Mouse (Mus musculus): Measurements from ENCODE around the gene Atp5j2.
A peak's percentile ranks its signal among the peaks of the same experiment; 100 is the strongest.

The Atp5j2 gene

GRCm38 (mm10) chr5:145200387-145200786, 8.5 kb upstream of the Atp5j2 start:
- DNase-seq, result no peak

- peak; percentile 99 for DNase-seq
These were observed 725 bp downstream of the Atp5j2 start for GRCm38 (mm10) chr5:145190875-145191798.

GRCm38 (mm10) chr5:145190373-145190772, 1.5 kb downstream of the Atp5j2 start:
- DNase-seq, result no peak

DNA sequence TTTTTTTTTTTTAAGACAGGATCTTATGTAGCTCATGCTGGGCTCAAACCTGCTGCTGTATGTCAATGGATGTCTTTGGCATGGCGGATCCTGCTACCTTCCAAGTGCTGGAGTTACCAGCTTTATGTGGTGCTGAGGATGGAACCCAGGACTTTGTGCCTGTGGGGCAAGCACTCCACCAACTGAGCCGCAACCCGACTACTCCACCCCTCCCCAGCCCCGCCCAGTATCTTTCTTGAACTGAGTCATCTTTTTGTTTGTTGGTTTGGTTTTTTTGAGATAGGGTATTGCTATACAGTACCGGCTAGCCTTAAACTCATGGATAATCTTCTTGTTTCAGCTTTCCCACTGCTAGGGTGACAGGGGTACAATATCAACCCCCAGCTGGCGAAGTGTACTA, 2.4 kb downstream of the Atp5j2 start:
- DNase-seq, result peak; percentile 85

DNA sequence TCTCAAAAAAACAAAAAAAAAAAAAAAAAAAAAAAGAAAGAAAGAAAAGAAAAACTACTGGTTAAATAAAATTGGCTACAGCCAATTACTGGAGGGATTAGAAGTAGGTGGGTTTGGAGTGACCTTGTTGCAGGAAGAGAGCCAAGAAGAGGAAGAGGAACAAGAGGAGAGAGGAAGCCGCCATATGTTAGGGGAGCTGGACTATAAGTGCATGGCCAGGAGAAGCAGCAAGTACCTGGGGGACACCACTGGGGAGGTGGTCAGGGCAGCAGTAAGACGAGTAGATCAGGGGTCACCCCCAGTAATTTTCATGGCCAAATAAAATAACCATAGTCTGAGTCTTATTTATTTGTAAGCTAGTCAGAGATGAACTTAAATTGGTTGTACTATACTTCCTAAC, 6.6 kb downstream of the Atp5j2 start:
- peak; percentile 85 for DNase-seq

DNA sequence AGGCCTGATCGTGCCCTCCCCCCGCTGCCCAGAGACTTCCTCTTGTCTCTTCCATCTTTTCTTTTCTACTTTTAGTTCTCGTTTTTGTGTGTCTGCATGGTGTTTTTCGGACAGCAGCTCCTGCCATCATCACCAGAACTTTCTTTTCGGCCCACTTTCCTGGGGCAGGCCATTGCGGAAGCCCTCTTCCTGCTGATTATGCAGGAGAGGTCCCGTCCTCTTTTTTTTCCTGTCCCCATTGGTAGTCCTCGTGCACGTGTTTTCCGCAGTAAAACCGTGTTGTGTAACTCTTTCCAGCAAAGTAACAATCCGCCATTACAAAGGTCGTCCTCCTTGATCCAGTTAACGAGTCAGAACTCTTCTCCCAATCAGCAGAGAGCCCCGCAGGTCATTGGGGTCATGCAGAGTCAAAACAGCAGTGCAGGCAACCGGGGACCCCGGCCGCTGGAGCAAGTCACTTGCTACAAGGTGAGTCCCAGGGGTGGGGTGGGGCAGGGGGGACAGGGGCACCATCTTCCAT, 13.3 kb downstream of the Atp5j2 start:
- DNase-seq, result peak; percentile 95

- DNase-seq, result no peak
These were observed 24.6 kb downstream of the Atp5j2 start for GRCm38 (mm10) chr5:145167306-145167661.

GRCm38 (mm10) chr5:145166536-145167305, 25.1 kb downstream of the Atp5j2 start, which contains the start of the genes Ptcd1 and Cpsf4:
TSS of gene Ptcd1 (minus strand) at chr5:145167108.
TSS of gene Cpsf4 (plus strand) at chr5:145167213.
- peak; percentile 100 for DNase-seq

DNA sequence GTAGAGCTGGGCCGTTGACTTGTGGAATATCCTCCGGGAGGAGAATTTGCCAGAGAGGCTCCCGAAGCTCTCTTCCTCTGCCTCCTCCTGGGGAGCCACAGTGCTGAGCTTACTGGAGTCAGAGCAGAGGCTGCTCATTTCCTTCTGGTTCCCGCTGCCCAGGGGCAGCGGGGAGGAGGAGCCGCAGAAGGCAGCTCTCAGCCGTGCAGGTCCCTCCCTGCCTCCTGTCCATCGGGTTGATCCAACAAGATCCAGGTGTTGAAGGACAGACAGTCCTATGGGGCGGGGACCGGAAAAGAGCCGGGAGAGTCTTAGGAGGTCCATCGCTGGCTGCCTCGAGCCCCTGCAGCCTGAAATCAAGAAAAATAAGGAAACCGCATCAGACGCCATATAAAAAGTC, 26.7 kb downstream of the Atp5j2 start:
- peak; percentile 92 for DNase-seq

- DNase-seq, result peak; percentile 85
These were observed 27.2 kb downstream of the Atp5j2 start for GRCm38 (mm10) chr5:145164710-145165109.

- DNase-seq, result no peak
These were observed 30.5 kb downstream of the Atp5j2 start for GRCm38 (mm10) chr5:145161361-145161760.

- DNase-seq, result no peak
These were observed 39.2 kb downstream of the Atp5j2 start for GRCm38 (mm10) chr5:145152690-145153089.

DNA sequence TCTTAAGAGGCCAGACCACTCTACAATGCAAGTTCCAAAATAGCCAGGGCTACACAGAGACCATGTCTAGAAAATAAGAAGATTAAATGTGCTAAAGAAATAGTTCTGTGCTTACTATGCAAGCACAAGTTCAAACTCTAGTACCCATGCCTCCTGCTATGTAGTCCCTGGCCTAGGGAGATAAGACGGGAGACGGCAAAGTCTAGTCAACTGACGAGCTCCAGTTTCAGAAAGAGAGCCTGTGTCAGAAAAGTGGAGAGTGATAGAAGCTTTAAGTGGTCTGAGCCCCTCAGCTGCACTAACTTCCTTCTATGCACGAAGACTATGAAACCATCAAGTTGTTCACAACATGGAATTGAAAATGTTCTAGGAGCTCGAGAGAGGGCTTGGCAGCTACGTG, 42.6 kb downstream of the Atp5j2 start:
- DNase-seq, result no peak

- no peak for DNase-seq
These were observed 44.1 kb downstream of the Atp5j2 start for GRCm38 (mm10) chr5:145147748-145148147.

GRCm38 (mm10) chr5:145140611-145141010, 51.3 kb downstream of the Atp5j2 start:
- DNase-seq, result peak; percentile 92

GRCm38 (mm10) chr5:145139571-145140519, 52.0 kb downstream of the Atp5j2 start, which contains the start of the genes Pdap1 and Bud31:
TSS of gene Pdap1 (minus strand) at chr5:145140238.
TSS of gene Bud31 (plus strand) at chr5:145140362.
- peak; percentile 99 for DNase-seq

GRCm38 (mm10) chr5:145138836-145139235, 53.0 kb downstream of the Atp5j2 start:
- no peak for DNase-seq
